In genomic region chr6:5624085-5624484, GRCm38 (mm10) we compare ENCODE assay signal across 28 mouse cellular contexts.
DNase-seq lines count a peak whose midpoint lies in the region; TF ChIP-seq lines count a peak whose summit lies in the region.
"Had no signal": no experiment of that assay in that cellular context is flagged by ENCODE, and none has a peak within 500 bp of the region (broad histone marks: within the 10 kb centered on the region; RNA-seq: fewer than 3 reads in every experiment).

No protein-coding gene starts in this region.

- WGBS in heart, embryonic 10.5 days: 63% methylated on average over 2 of the region's 2 CpGs
- 83% methylated on average over 2 of the region's 2 CpGs for WGBS in embryonic facial prominence, embryonic 10.5 days

- no peaks in the 10 kb centered on the region for H3K79me2 ChIP-seq in myocyte (ENCODE audit: control insufficient read depth, insufficient read depth)

- no peaks in the 10 kb centered on the region for H3K9me3 ChIP-seq in heart, embryonic 10.5 days
- H3K9me3 ChIP-seq in embryonic facial prominence, embryonic 10.5 days: no peaks in the 10 kb centered on the region
- H3K9me3 ChIP-seq: embryonic facial prominence, embryonic 12.5 days; embryonic facial prominence, embryonic 15.5 days; forebrain, embryonic 10.5 days; heart, embryonic 13.5 days had no signal

- TF ChIP-seq POLR2A in myocyte (IDR thresholded peaks at IDR 0.05; ENCODE audit: insufficient read length, low read depth): no peak

- H3ac ChIP-seq in myocyte (ENCODE audit: control insufficient read depth, insufficient read length): no peak overlapping the region

- no peaks in the 10 kb centered on the region for H3K4me1 ChIP-seq in heart, embryonic 10.5 days
- no peaks in the 10 kb centered on the region for H3K4me1 ChIP-seq in embryonic facial prominence, embryonic 10.5 days
- H3K4me1 ChIP-seq: embryonic facial prominence, embryonic 12.5 days; embryonic facial prominence, embryonic 15.5 days; forebrain, embryonic 10.5 days; forebrain, embryonic 13.5 days; heart, embryonic 13.5 days had no signal

- no peak overlapping the region for H3K27ac ChIP-seq in heart, embryonic 10.5 days
- H3K27ac ChIP-seq in embryonic facial prominence, embryonic 10.5 days (replicated peaks): no peak overlapping the region
- H3K27ac ChIP-seq: embryonic facial prominence, embryonic 12.5 days; embryonic facial prominence, embryonic 15.5 days; forebrain, embryonic 10.5 days; forebrain, embryonic 13.5 days; heart, embryonic 13.5 days; hindbrain, embryonic 14.5 days had no signal

- no peaks in the 10 kb centered on the region for H3K36me3 ChIP-seq in heart, embryonic 10.5 days
- H3K36me3 ChIP-seq in myocyte (ENCODE audit: control insufficient read depth, insufficient read depth): no peaks in the 10 kb centered on the region
- no peaks in the 10 kb centered on the region for H3K36me3 ChIP-seq in embryonic facial prominence, embryonic 10.5 days (replicated peaks)
- H3K36me3 ChIP-seq: embryonic facial prominence, embryonic 12.5 days; embryonic facial prominence, embryonic 15.5 days; forebrain, embryonic 10.5 days; G1E; heart, embryonic 13.5 days had no signal

- no peak overlapping the region for H3K4me3 ChIP-seq in heart, embryonic 10.5 days
- H3K4me3 ChIP-seq in myocyte: no peak overlapping the region
- H3K4me3 ChIP-seq in embryonic facial prominence, embryonic 10.5 days: no peak overlapping the region
- H3K4me3 ChIP-seq: embryonic facial prominence, embryonic 12.5 days; embryonic facial prominence, embryonic 15.5 days; erythroblast, embryonic 14.5 days; forebrain, embryonic 10.5 days; forebrain, embryonic 13.5 days; heart, embryonic 13.5 days had no signal

- peak; percentile 19 for DNase-seq in heart, embryonic 10.5 days (ENCODE audit: low spot score)
- DNase-seq in heart, adult 9 months (ENCODE audit: low spot score in 2 of 2): no peak
- DNase-seq in NIH3T3 (ENCODE audit: low read depth) (peak; percentile 63), ZHBTc4 (ENCODE audit: low read depth, low spot score) (peak; percentile 18)
- DNase-seq in embryo, embryonic 9.5 days (ENCODE audit: extremely low spot score): no peak
- DNase-seq in embryonic facial prominence, embryonic 10.5 days (ENCODE audit: low spot score): no peak
- no peak for DNase-seq in right cerebral cortex, adult 2 months (ENCODE audit: low spot score in 2 of 2)
- DNase-seq: adrenal gland, adult 8-10 months; adrenal gland, postnatal 25 days; cerebellum, adult 11-12 months; cerebellum, adult 8-10 months; cerebellum, postnatal 10 days; cerebellum, postnatal 36 days; embryo, embryonic 11 days; gastrocnemius, postnatal 10 days; heart, adult 11 months; heart, postnatal 14 days; heart, postnatal 4 days; kidney, adult 2 months had no signal

- peak overlapping the region; percentile 64 for H3K4me2 ChIP-seq in myocyte (ENCODE audit: low read depth)
- H3K4me2 ChIP-seq: embryonic facial prominence, embryonic 12.5 days; embryonic facial prominence, embryonic 15.5 days; forebrain, embryonic 13.5 days; heart, embryonic 13.5 days; hindbrain, embryonic 14.5 days had no signal

- H3K27me3 ChIP-seq in heart, embryonic 10.5 days (ENCODE audit: insufficient read depth, poor library complexity, severe bottlenecking): no peaks in the 10 kb centered on the region
- H3K27me3 ChIP-seq in myocyte (ENCODE audit: control insufficient read depth, insufficient read depth, insufficient read length): no peaks in the 10 kb centered on the region
- H3K27me3 ChIP-seq in embryonic facial prominence, embryonic 10.5 days (replicated peaks; ENCODE audit: low read depth, poor library complexity, severe bottlenecking): no peaks in the 10 kb centered on the region
- H3K27me3 ChIP-seq: embryonic facial prominence, embryonic 12.5 days; embryonic facial prominence, embryonic 15.5 days; forebrain, embryonic 13.5 days; heart, embryonic 13.5 days had no signal

TF ChIP-seq in myocyte, 11 proteins besides CTCF, POLR2A, EP300 and RAD21:
- TF ChIP-seq TCF12 (IDR thresholded peaks at IDR 0.05; ENCODE audit: insufficient read depth, poor library complexity, severe bottlenecking) (no peak), SRF (IDR thresholded peaks at IDR 0.05; ENCODE audit: control insufficient read depth, insufficient read length, low read depth) (no peak), CEBPB (IDR thresholded peaks at IDR 0.05; ENCODE audit: insufficient read depth, poor library complexity, severe bottlenecking) (no peak), REST (IDR thresholded peaks at IDR 0.05; ENCODE audit: insufficient read depth, insufficient read length) (no peak), MYOG (IDR thresholded peaks at IDR 0.05; ENCODE audit: control insufficient read depth in 1 of 3, insufficient read depth in 1 of 3, insufficient read length in 2 of 3, low read depth in 2 of 3) (no peak), E2F4 (IDR thresholded peaks at IDR 0.05; ENCODE audit: insufficient read depth) (no peak), MYOD1 (IDR thresholded peaks at IDR 0.05; ENCODE audit: control insufficient read depth in 1 of 3, insufficient read length in 2 of 3, low read depth in 2 of 3) (no peak), POLR2AphosphoS2 (IDR thresholded peaks at IDR 0.05; ENCODE audit: insufficient read length, low read depth) (no peak), TCF3 (IDR thresholded peaks at IDR 0.05; ENCODE audit: insufficient read length, low read depth) (no peak), USF1 (IDR thresholded peaks at IDR 0.05; ENCODE audit: low read depth) (no peak), MAX (IDR thresholded peaks at IDR 0.05; ENCODE audit: low read depth) (no peak)
TF ChIP-seq in myocyte: peak in this region for 0.

Comparison
In these comparisons a context has a peak if more than half of its experiments do, and no peak if none do; other contexts are left out.
1. DNase-seq: peak in heart, embryonic 10.5 days (single experiment), NIH3T3 (single experiment) and ZHBTc4 (single experiment); none in heart, adult 9 months (0 of 2), embryo, embryonic 9.5 days (single experiment), embryonic facial prominence, embryonic 10.5 days (single experiment) and right cerebral cortex, adult 2 months (0 of 2).